Mouse (Mus musculus): ENCODE measurements at regions not wholly inside any gene's neighbourhood (a gene's known extent, or its start where the extent isn't known, plus 50 kb on each side); places are given as distances from the start of the nearest gene placed in this dataset.

DNA sequence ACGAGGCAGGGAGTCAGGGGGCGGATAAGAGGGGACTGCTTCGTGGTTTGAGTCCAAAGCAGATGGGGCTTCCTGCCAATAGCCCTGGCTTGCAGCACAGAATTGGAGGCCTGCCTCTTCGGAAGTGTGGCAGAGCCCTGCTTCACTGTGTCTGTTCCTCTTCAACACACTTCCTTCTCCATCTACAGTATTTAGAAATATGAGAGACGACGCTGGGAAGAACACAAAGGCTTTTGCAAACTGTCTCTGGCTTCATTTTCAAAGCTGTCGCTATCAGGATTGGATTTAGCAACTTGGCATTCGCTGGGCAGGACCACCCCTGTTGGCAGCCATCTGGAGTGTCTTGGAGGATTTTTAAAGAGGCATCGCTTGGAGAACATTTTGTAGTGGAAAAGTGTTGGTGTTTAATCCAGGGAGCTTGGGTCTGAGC, 95.3 kb upstream of the Gm6657 start:
- TF ChIP-seq GATA1 (IDR thresholded peaks at IDR 0.05; ENCODE audit: borderline replicate concordance, low read length): no peak
- no peak for TF ChIP-seq FLI1 (IDR thresholded peaks at IDR 0.05; ENCODE audit: low read length)

Measured in megakaryocyte, embryonic 14.5 days (primary cell).